Mouse (Mus musculus) midbrain, embryonic 16.5 days (tissue): ENCODE data around the gene Kif24. TPM values are rescaled to one million over a fixed set of nuclear protein-coding genes. Genes with fewer than 3 reads are reported as not detected.

Experiments used
- ATAC-seq: fragments of 200-750 bp; cut with Nextera tagmentation; 2 replicates; pipeline ENCODE4 v1.8.0; 2017; ENCODE audit warnings: moderate TSS enrichment
- H3K27ac ChIP-seq: fragments of 300-500 bp; sonication (generic); 2 replicates; pipeline ENCODE4 v1.5.1; 2014; ENCODE audit warnings: mild to moderate bottlenecking, low read length, mixed read lengths
- H3K27me3 ChIP-seq: fragments of 300-500 bp; sonication (generic); 2 replicates; pipeline ENCODE4 v1.6.1; 2014; ENCODE audit warnings: low read depth, low read length, mixed read lengths; ENCODE audit not compliant: control insufficient read depth, insufficient read depth
- H3K36me3 ChIP-seq: fragments of 300-500 bp; sonication (generic); 2 replicates; pipeline ENCODE4 v1.6.1; 2014; ENCODE audit warnings: mild to moderate bottlenecking, low read length, moderate library complexity, mixed read lengths; ENCODE audit not compliant: control insufficient read depth, insufficient read depth
- H3K4me1 ChIP-seq: fragments of 300-500 bp; sonication (generic); 2 replicates; pipeline ENCODE4 v1.6.1; 2014; ENCODE audit warnings: mild to moderate bottlenecking, low read length, mixed read lengths; ENCODE audit not compliant: control insufficient read depth, insufficient read depth
- H3K4me2 ChIP-seq: fragments of 300-500 bp; sonication (generic); 2 replicates; pipeline ENCODE4 v1.6.1; 2014; ENCODE audit warnings: mild to moderate bottlenecking, low read length, mixed read lengths
- H3K4me3 ChIP-seq: fragments of 300-500 bp; sonication (generic); 2 replicates; pipeline ENCODE4 v1.5.1; 2014; ENCODE audit warnings: low read depth, mild to moderate bottlenecking, low read length, moderate library complexity, mixed read lengths
- H3K9ac ChIP-seq: fragments of 300-500 bp; sonication (generic); 2 replicates; pipeline ENCODE4 v1.6.1; 2014; ENCODE audit warnings: low read depth, low read length, mixed read lengths
- H3K9me3 ChIP-seq: fragments of 300-500 bp; sonication (generic); replicated peaks from 2 replicates; pipeline ENCODE4 v1.6.1; 2014; ENCODE audit warnings: mild to moderate bottlenecking, low read length, mixed read lengths; ENCODE audit not compliant: control insufficient read depth, poor library complexity, severe bottlenecking
- WGBS: fragments of 180-500 bp; shearing (Covaris S2); extraction: QIAGEN DNeasy Blood & Tissue Kit; methylation state at CpG from one replicate; pipeline ENCODE4 v1.1.7; 2014; 5-methylcytosine and 5-hydroxymethylcytosine counted together
- polyA plus RNA-seq: library from polyadenylated mRNA; unstranded; fragments of >200 nt; fragmentation: Nextera tagmentation; extraction: Ambion mirVana; gene quantifications from 2 replicates; pipeline ENCODE4 v1.2.1, GENCODE M21; 2015

Kif24 gene
- 2.5 and 3.0 TPM in 2 replicates for polyA plus RNA-seq

DNA sequence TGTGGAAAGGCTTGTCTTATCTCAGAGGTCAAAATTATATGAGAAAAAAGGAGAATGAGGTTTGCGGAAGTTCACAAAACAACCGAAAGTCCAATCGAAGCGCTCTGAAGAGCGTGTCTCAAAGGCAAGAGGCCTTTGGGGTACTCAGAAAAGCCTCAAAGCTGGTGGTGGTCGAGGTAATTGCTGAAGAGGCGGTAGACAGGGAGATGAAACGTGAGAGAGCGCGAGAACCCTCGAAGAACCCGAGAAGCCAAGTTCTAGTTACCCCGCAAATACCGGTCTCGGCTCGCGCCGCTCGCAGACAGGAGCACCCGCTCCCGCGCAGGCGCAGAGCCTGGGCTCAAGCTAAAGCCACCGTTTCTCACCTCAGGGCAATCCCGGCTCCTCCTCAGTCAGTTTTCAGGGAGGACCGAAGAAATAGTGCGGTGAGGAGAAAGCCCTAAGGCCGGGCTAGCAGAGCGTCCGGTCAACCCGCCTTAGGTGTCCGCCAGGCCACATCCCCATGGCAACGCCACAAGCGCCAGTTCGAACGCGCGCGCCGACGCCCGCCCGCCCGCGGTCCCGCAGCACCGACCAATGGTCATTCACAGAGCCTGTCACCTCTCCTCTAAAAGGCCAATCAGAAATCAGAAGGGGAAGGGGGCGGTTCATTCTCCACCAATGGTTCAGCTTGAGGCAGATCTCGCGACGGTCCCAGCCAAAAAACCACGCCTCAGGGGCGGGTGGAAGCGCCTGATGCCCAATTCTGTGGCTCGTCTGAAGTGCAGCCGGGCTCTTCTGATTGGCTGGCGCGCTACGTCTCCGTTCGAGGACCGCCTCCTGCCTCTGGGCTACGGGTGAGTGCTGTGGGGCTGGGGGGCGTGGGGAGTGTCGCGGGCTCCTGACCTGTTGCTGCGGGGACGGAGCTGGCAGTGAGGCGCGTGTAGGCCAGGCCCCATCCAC lies at the start of gene Kif24, which contains the start of gene Nudt2:
Kif24 (minus strand) TSS at position 543 of the 942 bp plus-strand sequence.
Nudt2 (plus strand) TSS at position 807 of the 942 bp plus-strand sequence.
- under 1% methylated on average over 70 of the region's 70 CpGs for WGBS
- H3K4me3 ChIP-seq, result peak within 1 kb of the TSS; percentile 63
- peak within 1 kb of the TSS; percentile 76 for H3K4me2 ChIP-seq
- peak within 1 kb of the TSS; percentile 73 for H3K9ac ChIP-seq
- ATAC-seq, result peak; percentile 98
- no peaks in the 10 kb centered on the region for H3K36me3 ChIP-seq
- no peaks in the 10 kb centered on the region for H3K9me3 ChIP-seq
- no peaks in the 10 kb centered on the region for H3K27me3 ChIP-seq
- H3K4me1 ChIP-seq, result peaks cover 9% of the 10 kb centered on the region
- H3K27ac ChIP-seq, result peak within 1 kb of the TSS; percentile 82

GRCm38 (mm10) chr4:41513714-41514113 lies 49.0 kb upstream of the Kif24 start:
- peak overlapping the region; percentile 52; the same call in 1 of the 2 replicates for H3K27ac ChIP-seq
- no peaks in the 10 kb centered on the region; the same call in 1 of the 2 replicates for H3K36me3 ChIP-seq
- no peak overlapping the region for H3K4me3 ChIP-seq
- H3K9ac ChIP-seq, result peak overlapping the region; percentile 48; the same call in 1 of the 2 replicates
- H3K4me2 ChIP-seq, result peak overlapping the region; percentile 19; the same call in 1 of the 2 replicates
- H3K9me3 ChIP-seq, result no peaks in the 10 kb centered on the region
- WGBS, result 14% methylated on average over 8 of the region's 8 CpGs
- ATAC-seq, result no peak
- peaks cover 10% of the 10 kb centered on the region for H3K4me1 ChIP-seq
- H3K27me3 ChIP-seq, result no peaks in the 10 kb centered on the region

- ATAC-seq, result no peak
- Histone ChIP-seq H3K4me1 (peaks cover 10% of the 10 kb centered on the region), H3K4me3 (no peak overlapping the region), H3K4me2 (peak overlapping the region; percentile 19; the same call in 1 of the 2 replicates), H3K9ac (0 out of 2 replicates have a peak overlapping the region, but pooled peaks have one; percentile 48), H3K9me3 (no peaks in the 10 kb centered on the region), H3K27ac (peak overlapping the region; percentile 52; the same call in 1 of the 2 replicates), H3K36me3 (no peaks in the 10 kb centered on the region; the same call in 1 of the 2 replicates), H3K27me3 (no peaks in the 10 kb centered on the region)
- WGBS, result 16% methylated on average over 4 of the region's 4 CpGs
These were observed 48.6 kb upstream of the Kif24 start for GRCm38 (mm10) chr4:41513309-41513708.

- 41% methylated on average over 7 of the region's 7 CpGs for WGBS
- Histone ChIP-seq H3K9ac (no peak overlapping the region), H3K4me3 (no peak overlapping the region), H3K27ac (no peak overlapping the region), H3K4me1 (peaks cover 9% of the 10 kb centered on the region), H3K27me3 (no peaks in the 10 kb centered on the region), H3K36me3 (no peaks in the 10 kb centered on the region), H3K4me2 (peak overlapping the region; percentile 84; the same call in 1 of the 2 replicates), H3K9me3 (no peaks in the 10 kb centered on the region)
- ATAC-seq, result no peak
These were observed 43.3 kb upstream of the Kif24 start for GRCm38 (mm10) chr4:41507998-41508397.

DNA sequence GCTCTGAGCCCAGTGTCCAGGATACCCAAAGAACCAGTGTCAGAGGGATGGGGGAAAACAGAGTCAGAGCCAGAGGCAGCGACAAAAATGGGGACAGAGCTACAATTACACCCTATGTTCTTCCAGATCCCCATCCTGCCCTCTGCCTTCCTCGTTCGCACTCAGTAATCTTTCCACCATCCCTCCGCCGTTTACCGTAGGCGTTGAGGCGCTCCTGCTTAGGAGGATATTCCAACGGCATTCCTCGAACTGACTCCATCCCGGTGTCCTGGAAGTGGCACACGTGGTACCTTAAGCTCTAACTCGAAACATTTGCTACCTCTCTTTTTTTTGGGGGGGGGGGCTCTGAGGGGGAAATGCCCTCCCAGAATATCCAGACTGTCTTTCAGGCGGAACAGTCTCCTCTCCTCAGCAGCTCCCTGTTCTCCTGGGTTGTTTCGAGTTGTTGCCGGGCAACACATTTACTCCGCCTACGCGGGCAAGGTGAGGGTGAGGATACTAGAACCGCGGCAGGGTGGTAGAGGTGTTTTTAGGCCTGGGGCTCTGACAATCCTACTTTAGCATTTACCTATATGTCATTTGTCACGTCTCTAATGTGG lies 42.7 kb upstream of the Kif24 start:
- Histone ChIP-seq H3K9me3 (no peaks in the 10 kb centered on the region), H3K27ac (peak overlapping the region; percentile 62), H3K9ac (peak overlapping the region; percentile 72), H3K4me1 (peaks cover 13% of the 10 kb centered on the region; the same call in 1 of the 2 replicates), H3K4me2 (peak overlapping the region; percentile 84), H3K27me3 (0 out of 2 replicates have a peak, but pooled peaks cover under 1% of the 10 kb centered on the region), H3K36me3 (no peaks in the 10 kb centered on the region), H3K4me3 (peak overlapping the region; percentile 50)
- ATAC-seq, result peak; percentile 43; the same call in 1 of the 2 replicates
- WGBS, result 1% methylated on average over 22 of the region's 22 CpGs

- peak overlapping the region; percentile 72 for H3K9ac ChIP-seq
- H3K4me2 ChIP-seq, result peak overlapping the region; percentile 84
- under 1% methylated on average over 29 of the region's 29 CpGs for WGBS
- peak overlapping the region; percentile 50 for H3K4me3 ChIP-seq
- H3K27me3 ChIP-seq, result peaks cover 5% of the 10 kb centered on the region; the same call in 1 of the 2 replicates
- no peaks in the 10 kb centered on the region for H3K36me3 ChIP-seq
- H3K4me1 ChIP-seq, result peaks cover 14% of the 10 kb centered on the region; the same call in 1 of the 2 replicates
- H3K27ac ChIP-seq, result peak overlapping the region; percentile 62
- ATAC-seq, result peak; percentile 65
- no peaks in the 10 kb centered on the region for H3K9me3 ChIP-seq
These were observed 42.2 kb upstream of the Kif24 start for GRCm38 (mm10) chr4:41506906-41507305.

DNA sequence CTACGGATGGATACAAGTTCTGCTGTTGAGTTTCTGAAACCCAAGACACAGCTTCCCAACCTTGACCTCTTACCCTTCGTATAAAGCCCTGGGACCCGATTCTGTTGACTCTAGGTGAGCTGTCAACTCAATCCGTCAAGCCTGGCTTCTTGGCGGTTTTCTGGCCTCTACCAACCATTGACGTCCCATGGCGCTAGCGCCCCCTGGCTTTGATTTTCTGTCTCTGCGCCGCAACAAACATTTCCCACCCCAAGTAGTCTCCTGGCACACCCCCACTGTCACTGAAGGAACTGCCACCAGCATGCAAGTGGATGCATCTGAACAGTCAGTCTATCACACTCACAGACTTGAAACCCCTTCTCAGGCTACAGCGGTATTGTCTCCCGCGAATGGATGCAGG lies 41.5 kb upstream of the Kif24 start:
- Histone ChIP-seq H3K4me2 (peak overlapping the region; percentile 84), H3K9ac (no peak overlapping the region), H3K27ac (no peak overlapping the region), H3K4me3 (no peak overlapping the region), H3K36me3 (no peaks in the 10 kb centered on the region), H3K4me1 (peaks cover 14% of the 10 kb centered on the region; the same call in 1 of the 2 replicates), H3K27me3 (peaks cover 10% of the 10 kb centered on the region), H3K9me3 (no peaks in the 10 kb centered on the region)
- WGBS, result 8% methylated on average over 13 of the region's 13 CpGs
- ATAC-seq, result no peak

DNA sequence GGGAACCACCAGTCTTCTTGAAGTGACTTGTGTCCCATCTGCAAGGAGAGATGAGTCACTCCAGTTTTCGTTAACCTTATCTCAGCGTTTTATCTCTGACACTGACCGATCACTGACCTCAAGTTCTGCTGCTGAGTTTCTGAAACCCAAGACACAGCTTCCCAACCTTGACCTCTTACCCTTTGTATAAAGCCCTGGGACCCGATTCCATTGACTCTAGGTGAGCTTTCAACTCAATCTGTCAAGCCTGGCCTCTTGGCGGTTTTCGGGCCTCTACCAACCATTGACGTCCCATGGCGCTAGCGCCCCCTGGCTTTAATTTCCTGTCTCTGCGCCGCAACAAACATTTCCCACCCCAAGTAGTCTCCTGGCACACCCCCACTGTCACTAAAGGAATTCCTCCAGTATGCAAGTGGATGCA lies 40.5 kb upstream of the Kif24 start:
- Histone ChIP-seq H3K9me3 (no peaks in the 10 kb centered on the region), H3K27me3 (peaks cover 19% of the 10 kb centered on the region), H3K4me2 (no peak overlapping the region), H3K4me3 (no peak overlapping the region), H3K9ac (no peak overlapping the region), H3K27ac (no peak overlapping the region), H3K4me1 (peaks cover 14% of the 10 kb centered on the region; the same call in 1 of the 2 replicates), H3K36me3 (no peaks in the 10 kb centered on the region)
- WGBS, result 55% methylated on average over 11 of the region's 11 CpGs
- no peak for ATAC-seq
